Mouse (Mus musculus) spleen, adult 2 months (tissue): ENCODE data around the gene Lrrc8a.

Experiments
- CTCF ChIP-seq: fragments of 200-500 bp; IDR thresholded peaks from 2 replicates; pipeline ENCODE4 v1.5.1; 2011; ENCODE audit warnings: mild to moderate bottlenecking, inconsistent platforms; ENCODE audit not compliant: insufficient read depth, insufficient read length, insufficient replicate concordance; ENCODE audit errors: extremely low read depth
- POLR2A ChIP-seq: fragments of 200-500 bp; IDR thresholded peaks from 2 replicates; pipeline ENCODE4 v1.6.1; 2011; ENCODE audit warnings: low read depth, low read length, inconsistent platforms

DNA sequence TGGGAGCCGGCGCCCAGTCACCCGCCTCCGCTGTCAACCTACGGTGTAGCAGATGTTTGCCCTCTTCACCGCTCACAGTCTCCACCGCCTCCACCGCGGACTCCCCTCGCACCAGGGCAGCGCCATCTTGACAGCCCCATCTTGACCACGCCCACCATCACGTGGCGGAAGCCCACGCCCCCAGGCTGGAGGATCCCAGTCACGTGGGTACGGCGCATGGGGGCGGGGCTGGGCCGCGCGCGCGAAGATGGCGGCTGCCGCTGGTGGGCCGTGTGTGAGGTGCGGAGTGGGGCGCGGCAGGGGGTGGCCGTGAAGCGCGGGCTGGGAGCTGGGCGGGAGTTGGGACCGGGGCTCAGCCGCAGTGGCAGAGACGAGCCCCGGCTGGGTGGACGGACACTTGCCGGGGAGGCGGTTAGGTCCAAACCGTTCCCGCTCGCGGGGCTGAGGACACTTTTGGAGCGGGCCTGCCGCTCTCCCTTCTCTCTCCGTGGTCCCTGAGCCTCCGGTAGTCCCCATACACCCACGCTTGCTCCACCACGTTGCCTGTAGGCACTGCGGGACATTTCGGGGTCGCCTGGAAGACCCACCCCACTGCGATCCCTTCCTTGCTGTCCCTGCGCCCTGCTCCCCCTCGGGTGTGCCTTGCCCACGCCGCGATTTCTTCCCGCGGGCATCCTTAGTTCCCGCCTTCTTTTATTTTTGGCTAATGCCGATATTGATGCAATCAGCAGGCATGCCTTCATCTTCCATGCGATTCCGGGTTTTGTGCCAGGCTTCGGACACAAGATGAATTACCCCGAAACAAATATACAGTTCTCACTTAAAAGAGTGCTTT is 48.9 kb downstream of the Lrrc8a start, which contains the start of the genes Dolk and Nup188:
- TF ChIP-seq POLR2A (peak; percentile 75), CTCF (no peak)
